Mouse (Mus musculus): ENCODE measurements around the gene Guca2a. TPM values are rescaled to one million over a fixed set of nuclear protein-coding genes. Genes with fewer than 3 reads are reported as not detected.

The Guca2a gene
- total RNA-seq, 2 experiments from 2014 or later = not detected

GRCm38 (mm10) chr4:119635686-119636085 is 1.8 kb upstream of the Guca2a start:
- intact Hi-C loops (cut with DNase I) = loop anchor here (10.0 kb wide), 1 partner anchor 469 kb away; no protein-coding TSS in a partner anchor

GRCm38 (mm10) chr4:119636731-119637130 is 773 bp upstream of the Guca2a start:
- intact Hi-C loops (cut with DNase I) = loop anchor here (10.0 kb wide), 1 partner anchor 468 kb away; no protein-coding TSS in a partner anchor
- no peak for DNase-seq

More at GRCm38 (mm10) chr4:119635686-119636085, 1.8 kb upstream of the Guca2a start:
- no peak for DNase-seq

GRCm38 (mm10) chr4:119637946-119638345 is 442 bp downstream of the Guca2a start:
- no peak for DNase-seq
- intact Hi-C loops (cut with DNase I) = loop anchor here (1.0 to 10.0 kb wide), 2 partner anchors 19 to 467 kb away; no protein-coding TSS in a partner anchor

GRCm38 (mm10) chr4:119638656-119639055 is 1.2 kb downstream of the Guca2a start:
- intact Hi-C loops (cut with DNase I) = loop anchor here (1.0 to 10.0 kb wide), 2 partner anchors 19 to 466 kb away; no protein-coding TSS in a partner anchor
- no peak for DNase-seq

- intact Hi-C loops (cut with DNase I) = no loop called here
- no peak for DNase-seq
These were observed 5.2 kb downstream of the Guca2a start for GRCm38 (mm10) chr4:119642666-119643065.

- DNase-seq = no peak
- intact Hi-C loops (cut with DNase I) = loop anchor here (1.0 kb wide), 1 partner anchor 19 kb away; no protein-coding TSS in a partner anchor
These were observed 19.5 kb downstream of the Guca2a start for GRCm38 (mm10) chr4:119657011-119657410.

- DNase-seq = no peak
- intact Hi-C loops (cut with DNase I) = no loop called here
These were observed 20.7 kb downstream of the Guca2a start for GRCm38 (mm10) chr4:119658246-119658645.

- intact Hi-C loops (cut with DNase I) = no loop called here
- DNase-seq = no peak
These were observed 21.2 kb downstream of the Guca2a start, which contains the start of gene Guca2b for GRCm38 (mm10) chr4:119658731-119659130. Gene Guca2b, minus strand, starts transcription at chr4:119658954.

- no peak for DNase-seq
- intact Hi-C loops (cut with DNase I) = no loop called here
These were observed 22.5 kb downstream of the Guca2a start for GRCm38 (mm10) chr4:119660007-119660406.

GRCm38 (mm10) chr4:119662151-119662550 is 24.6 kb downstream of the Guca2a start:
- intact Hi-C loops (cut with DNase I) = no loop called here
- no peak for DNase-seq

GRCm38 (mm10) chr4:119662976-119663375 is 25.5 kb downstream of the Guca2a start:
- no peak for DNase-seq
- intact Hi-C loops (cut with DNase I) = no loop called here

GRCm38 (mm10) chr4:119663409-119664095 is 26.0 kb downstream of the Guca2a start:
- intact Hi-C loops (cut with DNase I) = no loop called here
- DNase-seq = no peak

- intact Hi-C loops (cut with DNase I) = loop anchor here (5.0 kb wide), 2 partner anchors 233 to 408 kb away; partner anchors contain the start of gene Cldn19
These were observed 27.7 kb downstream of the Guca2a start for GRCm38 (mm10) chr4:119665166-119665565.

GRCm38 (mm10) chr4:119666116-119666515 is 28.6 kb downstream of the Guca2a start:
- DNase-seq = peak; percentile 21 to 26
- intact Hi-C loops (cut with DNase I) = loop anchor here (5.0 kb wide), 2 partner anchors 234 to 409 kb away; partner anchors contain the start of gene Cldn19

More at GRCm38 (mm10) chr4:119665166-119665565, 27.7 kb downstream of the Guca2a start:
- DNase-seq = no peak

GRCm38 (mm10) chr4:119667454-119667853 is 29.9 kb downstream of the Guca2a start:
- peak; percentile 43 to 72 for DNase-seq
- intact Hi-C loops (cut with DNase I) = loop anchor here (5.0 kb wide), 2 partner anchors 235 to 410 kb away; partner anchors contain the start of gene Cldn19

GRCm38 (mm10) chr4:119668185-119668584 is 30.7 kb downstream of the Guca2a start:
- intact Hi-C loops (cut with DNase I) = loop anchor here (2.0 to 5.0 kb wide), 3 partner anchors 37 to 411 kb away; partner anchors contain the start of gene Cldn19
- DNase-seq = no peak

- no peak for DNase-seq
- intact Hi-C loops (cut with DNase I) = loop anchor here (2.0 to 5.0 kb wide), 3 partner anchors 38 to 411 kb away; partner anchors contain the start of gene Cldn19
These were observed 31.1 kb downstream of the Guca2a start for GRCm38 (mm10) chr4:119668596-119668995.

GRCm38 (mm10) chr4:119669356-119670209 is 32.1 kb downstream of the Guca2a start:
- intact Hi-C loops (cut with DNase I) = loop anchor here (2.0 to 5.0 kb wide), 3 partner anchors 39 to 412 kb away; partner anchors contain the start of gene Cldn19

GRCm38 (mm10) chr4:119670210-119670555 is 32.7 kb downstream of the Guca2a start:
- DNase-seq = no peak
- intact Hi-C loops (cut with DNase I) = no loop called here

More at GRCm38 (mm10) chr4:119669356-119670209, 32.1 kb downstream of the Guca2a start:
- no peak for DNase-seq

GRCm38 (mm10) chr4:119670736-119671135 is 33.2 kb downstream of the Guca2a start:
- DNase-seq = no peak
- intact Hi-C loops (cut with DNase I) = no loop called here
